Mouse (Mus musculus) liver, embryonic 14.5 days (tissue): Measurements from ENCODE around the gene Fgf15.

Experiments
- CTCF ChIP-seq: IDR thresholded peaks from 2 replicates; pipeline ENCODE4 v1.5.1; 2016; ENCODE audit warnings: antibody characterized with exemption, low read depth, control low read depth
- EP300 ChIP-seq: IDR thresholded peaks from 2 replicates; pipeline ENCODE4 v1.6.1; 2016; ENCODE audit warnings: antibody characterized with exemption, low read depth

DNA sequence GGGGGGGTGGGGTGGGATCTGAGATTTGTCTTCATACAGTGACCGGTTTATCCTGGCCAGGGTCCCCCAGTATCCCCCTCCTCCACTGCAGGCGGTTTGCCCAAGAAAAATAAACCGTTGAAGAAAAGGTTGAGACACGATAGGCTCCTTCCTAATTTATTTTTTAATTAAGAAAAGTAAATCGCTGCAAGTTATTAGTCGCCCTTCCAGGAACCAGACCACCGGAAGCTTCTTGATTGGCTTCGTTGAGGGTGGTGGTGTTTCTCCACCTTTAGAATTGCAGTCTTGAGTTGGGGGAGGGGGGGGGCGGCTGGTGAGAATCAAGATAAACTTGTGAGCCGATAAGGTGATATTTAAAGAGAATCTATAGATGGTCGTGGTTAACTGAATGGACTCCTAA, 44.3 kb downstream of the Fgf15 start:
- TF ChIP-seq CTCF: no peak
- TF ChIP-seq EP300: no peak
